Mouse (Mus musculus) stomach, embryonic 16.5 days (tissue): ENCODE measurements around the gene Bloc1s3. TPM values are rescaled to one million over a fixed set of nuclear protein-coding genes. Genes with fewer than 3 reads are reported as not detected.

ENCODE experiments used
- ATAC-seq: fragments of 200-750 bp; cut with Nextera tagmentation; 2 replicates; pipeline ENCODE4 v1.8.0; 2017; ENCODE audit warnings: moderate number of reproducible peaks, moderate TSS enrichment; ENCODE audit not compliant: insufficient read depth, low FRiP score
- H3K27ac ChIP-seq: fragments of 300-500 bp; sonication (generic); 2 replicates; pipeline ENCODE4 v1.5.1; 2014; ENCODE audit warnings: low read length
- H3K27me3 ChIP-seq: fragments of 300-500 bp; sonication (generic); 2 replicates; pipeline ENCODE4 v1.6.1; 2014; ENCODE audit warnings: low read length, control low read depth, mixed read lengths; ENCODE audit not compliant: control insufficient read depth, insufficient read depth
- H3K36me3 ChIP-seq: fragments of 300-500 bp; sonication (generic); 2 replicates; pipeline ENCODE4 v1.6.1; 2014; ENCODE audit warnings: low read length; ENCODE audit not compliant: control insufficient read depth, insufficient read depth
- H3K4me1 ChIP-seq: fragments of 300-500 bp; sonication (generic); 2 replicates; pipeline ENCODE4 v1.6.1; 2014; ENCODE audit warnings: low read length, control low read depth, mixed read lengths; ENCODE audit not compliant: control insufficient read depth, insufficient read depth
- H3K4me2 ChIP-seq: fragments of 300-500 bp; sonication (generic); 2 replicates; pipeline ENCODE4 v1.6.1; 2014; ENCODE audit warnings: low read depth, low read length, mixed read lengths
- H3K4me3 ChIP-seq: fragments of 300-500 bp; sonication (generic); replicated peaks from 2 replicates; pipeline ENCODE4 v1.5.1; 2014; ENCODE audit warnings: mild to moderate bottlenecking, low read length
- H3K9ac ChIP-seq: fragments of 300-500 bp; sonication (generic); 2 replicates; pipeline ENCODE4 v1.6.1; 2014; ENCODE audit warnings: low read length
- H3K9me3 ChIP-seq: fragments of 300-500 bp; sonication (generic); replicated peaks from 2 replicates; pipeline ENCODE4 v1.6.1; 2016; ENCODE audit warnings: low read length, control low read depth; ENCODE audit not compliant: control insufficient read depth
- WGBS: fragments of 180-500 bp; shearing (Covaris S2); extraction: QIAGEN DNeasy Blood & Tissue Kit; methylation state at CpG from one replicate; pipeline ENCODE4 v1.1.7; 2014; 5-methylcytosine and 5-hydroxymethylcytosine counted together
- polyA plus RNA-seq: library from polyadenylated mRNA; unstranded; fragments of >200 nt; fragmentation: Nextera tagmentation; extraction: Ambion mirVana; gene quantifications from 2 replicates; pipeline ENCODE4 v1.2.1, GENCODE M21; 2015

Bloc1s3 gene
- polyA plus RNA-seq, 1 experiment from 2014 or later, result 1.4 TPM

- peak; percentile 31; the same call in 1 of the 2 replicates for ATAC-seq
- Histone ChIP-seq H3K9ac (no peak overlapping the region), H3K4me1 (peaks cover 45% of the 10 kb centered on the region), H3K36me3 (no peaks in the 10 kb centered on the region), H3K4me3 (no peak overlapping the region), H3K4me2 (no peak overlapping the region), H3K27ac (no peak overlapping the region), H3K27me3 (no peaks in the 10 kb centered on the region), H3K9me3 (no peaks in the 10 kb centered on the region)
- WGBS, result 60% methylated on average over 8 of the region's 8 CpGs
Observed at GRCm38 (mm10) chr7:19542155-19542691, 34.1 kb upstream of the Bloc1s3 start.

GRCm38 (mm10) chr7:19541681-19542154, 33.6 kb upstream of the Bloc1s3 start:
- Histone ChIP-seq H3K27ac (no peak overlapping the region), H3K4me2 (no peak overlapping the region), H3K36me3 (no peaks in the 10 kb centered on the region), H3K9ac (no peak overlapping the region), H3K27me3 (no peaks in the 10 kb centered on the region), H3K9me3 (no peaks in the 10 kb centered on the region), H3K4me3 (no peak overlapping the region), H3K4me1 (peaks cover 41% of the 10 kb centered on the region)
- no peak for ATAC-seq
- WGBS, result 70% methylated on average over 7 of the region's 7 CpGs

- Histone ChIP-seq H3K9ac (no peak overlapping the region), H3K36me3 (no peaks in the 10 kb centered on the region), H3K27me3 (no peaks in the 10 kb centered on the region), H3K4me2 (no peak overlapping the region), H3K27ac (no peak overlapping the region), H3K9me3 (no peaks in the 10 kb centered on the region), H3K4me3 (no peak overlapping the region), H3K4me1 (peaks cover 34% of the 10 kb centered on the region)
- WGBS, result 78% methylated on average over 2 of the region's 2 CpGs
- no peak for ATAC-seq
Observed at GRCm38 (mm10) chr7:19540771-19541566, 32.8 kb upstream of the Bloc1s3 start.

GRCm38 (mm10) chr7:19534676-19535075, 26.5 kb upstream of the Bloc1s3 start:
- no peaks in the 10 kb centered on the region for H3K27me3 ChIP-seq
- H3K9ac ChIP-seq, result no peak overlapping the region
- H3K27ac ChIP-seq, result no peak overlapping the region
- no peaks in the 10 kb centered on the region for H3K9me3 ChIP-seq
- no peak for ATAC-seq
- H3K4me3 ChIP-seq, result no peak overlapping the region
- no peaks in the 10 kb centered on the region for H3K4me1 ChIP-seq
- H3K4me2 ChIP-seq, result no peak overlapping the region
- 91% methylated on average over 10 of the region's 10 CpGs for WGBS
- H3K36me3 ChIP-seq, result peaks cover 17% of the 10 kb centered on the region

GRCm38 (mm10) chr7:19532240-19532639, 24.1 kb upstream of the Bloc1s3 start:
- WGBS, result 84% methylated on average over 14 of the region's 14 CpGs
- Histone ChIP-seq H3K27me3 (no peaks in the 10 kb centered on the region), H3K4me1 (no peaks in the 10 kb centered on the region), H3K4me2 (no peak overlapping the region), H3K27ac (no peak overlapping the region), H3K36me3 (peaks cover 17% of the 10 kb centered on the region), H3K9ac (no peak overlapping the region), H3K4me3 (no peak overlapping the region), H3K9me3 (no peaks in the 10 kb centered on the region)
- no peak for ATAC-seq

GRCm38 (mm10) chr7:19531077-19531476, 22.9 kb upstream of the Bloc1s3 start:
- 71% methylated on average over 10 of the region's 10 CpGs for WGBS
- H3K36me3 ChIP-seq, result peaks cover 17% of the 10 kb centered on the region
- no peak for ATAC-seq

GRCm38 (mm10) chr7:19525105-19525481, 16.9 kb upstream of the Bloc1s3 start:
- Histone ChIP-seq H3K4me2 (no peak overlapping the region), H3K9me3 (no peaks in the 10 kb centered on the region), H3K9ac (no peak overlapping the region), H3K36me3 (no peaks in the 10 kb centered on the region), H3K4me3 (no peak overlapping the region), H3K27me3 (peaks cover 53% of the 10 kb centered on the region), H3K27ac (no peak overlapping the region), H3K4me1 (peaks cover 17% of the 10 kb centered on the region)
- ATAC-seq, result no peak
- WGBS, result 67% methylated on average over 2 of the region's 2 CpGs

More at GRCm38 (mm10) chr7:19531077-19531476, 22.9 kb upstream of the Bloc1s3 start:
- Histone ChIP-seq H3K4me1 (no peaks in the 10 kb centered on the region), H3K9ac (no peak overlapping the region), H3K4me3 (no peak overlapping the region), H3K27me3 (no peaks in the 10 kb centered on the region), H3K4me2 (no peak overlapping the region), H3K9me3 (no peaks in the 10 kb centered on the region), H3K27ac (no peak overlapping the region)

- peak overlapping the region; percentile 61 for H3K9ac ChIP-seq
- ATAC-seq, result no peak
Observed at GRCm38 (mm10) chr7:19524420-19525104, 16.4 kb upstream of the Bloc1s3 start.

More at GRCm38 (mm10) chr7:19524420-19525104, 16.4 kb upstream of the Bloc1s3 start:
- Histone ChIP-seq H3K4me1 (peaks cover 21% of the 10 kb centered on the region), H3K4me3 (peak overlapping the region; percentile 45), H3K36me3 (no peaks in the 10 kb centered on the region), H3K4me2 (peak overlapping the region; percentile 73), H3K9me3 (no peaks in the 10 kb centered on the region), H3K27me3 (peaks cover 58% of the 10 kb centered on the region), H3K27ac (no peak overlapping the region)
- 12% methylated on average over 24 of the region's 24 CpGs for WGBS
